Mouse (Mus musculus) CH12.LX (cell line): Measurements from ENCODE around the gene Srgap2. TPM values are rescaled to one million over a fixed set of nuclear protein-coding genes. Genes with fewer than 3 reads are reported as not detected.

ENCODE experiments used
- DNase-seq: peaks from one replicate; pipeline ENCODE4 v3.0.0-alpha.2; 2013; ENCODE audit errors: extremely low read depth
- H3K27ac ChIP-seq: 2 replicates; pipeline ENCODE4 v1.5.1; 2012; ENCODE audit warnings: low read depth, mild to moderate bottlenecking, control low read depth, moderate library complexity; ENCODE audit not compliant: insufficient read depth
- H3K27me3 ChIP-seq: replicated peaks from 2 replicates; pipeline ENCODE3; 2012; ENCODE audit warnings: inconsistent platforms
- H3K36me3 ChIP-seq, 2 experiments: replicated peaks in 1 of 2; 2 replicates each; pipeline versions ENCODE3 to v1.6.1; 2012; ENCODE audit warnings: inconsistent platforms in 1 of 2, low read length in 1 of 2, mild to moderate bottlenecking in 1 of 2, mixed read lengths in 1 of 2, moderate library complexity in 1 of 2; ENCODE audit not compliant: control insufficient read depth in 1 of 2, insufficient read depth in 1 of 2
- H3K4me1 ChIP-seq, 2 experiments: 2 replicates each; pipeline ENCODE4 v1.6.1; 2012; ENCODE audit warnings: inconsistent platforms in 1 of 2, moderate library complexity in 1 of 2; ENCODE audit not compliant: insufficient read depth in 2 of 2, control insufficient read depth in 1 of 2
- H3K4me2 ChIP-seq: 2 replicates; pipeline ENCODE4 v1.6.1; 2012; ENCODE audit warnings: low read depth, mild to moderate bottlenecking, control low read depth; ENCODE audit not compliant: poor library complexity, insufficient read depth, severe bottlenecking
- H3K4me3 ChIP-seq, 3 experiments: fragments of 150-350 bp in 1 of 3; sonication (generic) in 1 of 3; replicated peaks in 1 of 3; 2 replicates each; pipeline versions ENCODE3 to v1.5.1; 2011 to 2012; ENCODE audit warnings: low read depth in 2 of 3, low read length in 2 of 3, mild to moderate bottlenecking in 2 of 3, moderate library complexity in 2 of 3, control low read depth in 1 of 3, improper control_type of control experiment in 1 of 3, inconsistent platforms in 1 of 3, mixed read lengths in 1 of 3; ENCODE audit not compliant: poor library complexity in 1 of 3
- H3K79me2 ChIP-seq: replicated peaks from 2 replicates; pipeline ENCODE4 v1.6.1; 2012; ENCODE audit warnings: mild to moderate bottlenecking, moderate library complexity; ENCODE audit not compliant: control insufficient read depth, poor library complexity, insufficient read depth, severe bottlenecking; ENCODE audit errors: extremely low read depth
- H3K9ac ChIP-seq: 2 replicates; pipeline ENCODE4 v1.6.1; 2012; ENCODE audit warnings: low read depth, mild to moderate bottlenecking, control low read depth, moderate library complexity; ENCODE audit not compliant: insufficient read depth
- H3K9me3 ChIP-seq: replicated peaks from 2 replicates; pipeline ENCODE3; 2012; ENCODE audit warnings: low read length, inconsistent platforms, mixed read lengths
- CHD1 ChIP-seq: IDR thresholded peaks from 2 replicates; pipeline ENCODE4 v1.6.1; 2012; ENCODE audit warnings: low read depth, low read length, improper control_type of control experiment, inconsistent platforms
- CTCF ChIP-seq, 2 experiments: IDR thresholded peaks in 1 of 2; conservative IDR thresholded peaks in 1 of 2; 2 replicates each; pipeline ENCODE4 v1.5.1; 2011 to 2012; ENCODE audit warnings: low read depth in 2 of 2, low read length in 2 of 2, improper control_type of control experiment in 1 of 2, inconsistent platforms in 1 of 2, mild to moderate bottlenecking in 1 of 2, moderate library complexity in 1 of 2
- ELF1 ChIP-seq: IDR thresholded peaks from 2 replicates; pipeline ENCODE4 v1.6.1; 2014; ENCODE audit warnings: low read depth, mild to moderate bottlenecking, inconsistent platforms, low read length, improper control_type of control experiment
- ETS1 ChIP-seq: conservative IDR thresholded peaks from 2 replicates; pipeline ENCODE4 v1.6.1; 2012; ENCODE audit warnings: low read depth, mild to moderate bottlenecking, inconsistent platforms, low read length, improper control_type of control experiment, moderate library complexity
- GABPA ChIP-seq: IDR thresholded peaks from 2 replicates; pipeline ENCODE4 v1.6.1; 2012; ENCODE audit warnings: low read depth, low read length, improper control_type of control experiment, inconsistent platforms; ENCODE audit not compliant: insufficient replicate concordance
- IRF4 ChIP-seq: IDR thresholded peaks from 2 replicates; pipeline ENCODE4 v1.6.1; 2014; ENCODE audit warnings: low read depth, mild to moderate bottlenecking, inconsistent platforms, low read length, improper control_type of control experiment
- JUND ChIP-seq: conservative IDR thresholded peaks from 2 replicates; pipeline ENCODE4 v1.6.1; 2011; ENCODE audit warnings: low read depth, low read length, improper control_type of control experiment
- MAFK ChIP-seq: IDR thresholded peaks from 2 replicates; pipeline ENCODE4 v1.6.1; 2011; ENCODE audit warnings: low read length, improper control_type of control experiment; ENCODE audit not compliant: insufficient replicate concordance
- MAX ChIP-seq: IDR thresholded peaks from 2 replicates; pipeline ENCODE4 v1.6.1; 2011; ENCODE audit warnings: low read length, improper control_type of control experiment
- MEF2A ChIP-seq: IDR thresholded peaks from 2 replicates; pipeline ENCODE4 v1.6.1; 2014; ENCODE audit warnings: low read depth, mild to moderate bottlenecking, inconsistent platforms, low read length, improper control_type of control experiment, borderline replicate concordance
- MYC ChIP-seq: IDR thresholded peaks from 2 replicates; pipeline ENCODE4 v1.6.1; 2011; ENCODE audit warnings: low read depth, mild to moderate bottlenecking, improper control_type of control experiment, low read length
- NRF1 ChIP-seq: IDR thresholded peaks from 2 replicates; pipeline ENCODE4 v1.6.1; 2014; ENCODE audit warnings: low read depth, mild to moderate bottlenecking, inconsistent platforms, low read length, improper control_type of control experiment, moderate library complexity
- PAX5 ChIP-seq: IDR thresholded peaks from 2 replicates; pipeline ENCODE4 v1.6.1; 2012; ENCODE audit warnings: low read length, inconsistent platforms, mixed read lengths
- POLR2A ChIP-seq: IDR thresholded peaks from 2 replicates; pipeline ENCODE4 v1.6.1; 2011; ENCODE audit warnings: low read depth, mild to moderate bottlenecking, improper control_type of control experiment, low read length
- POLR2AphosphoS2 ChIP-seq: IDR thresholded peaks from 2 replicates; pipeline ENCODE4 v1.6.1; 2011; ENCODE audit warnings: low read depth, low read length, improper control_type of control experiment
- SMC3 ChIP-seq: IDR thresholded peaks from 2 replicates; pipeline ENCODE4 v1.6.1; 2011; ENCODE audit warnings: low read depth, low read length, improper control_type of control experiment
- TBP ChIP-seq: conservative IDR thresholded peaks from 2 replicates; pipeline ENCODE4 v1.6.1; 2011; ENCODE audit warnings: low read depth, low read length, improper control_type of control experiment
- TCF12 ChIP-seq: IDR thresholded peaks from 2 replicates; pipeline ENCODE4 v1.6.1; 2014; ENCODE audit warnings: low read depth, mild to moderate bottlenecking, inconsistent platforms, low read length, improper control_type of control experiment
- UBTF ChIP-seq: IDR thresholded peaks from 2 replicates; pipeline ENCODE4 v1.6.1; 2012; ENCODE audit warnings: low read depth, mild to moderate bottlenecking, inconsistent platforms, low read length, improper control_type of control experiment, moderate library complexity
- ZNF384 ChIP-seq: IDR thresholded peaks from 2 replicates; pipeline ENCODE4 v1.6.1; 2012; ENCODE audit warnings: low read depth, low read length, improper control_type of control experiment, inconsistent platforms
- dilution Hi-C: fragments of 300-500 bp; cut with MboI; formaldehyde crosslinking; loops from 2 replicates; pipeline ENCODE4 v1.14.3; 2020; ENCODE audit warnings: low sequenced_read_pairs; ENCODE audit not compliant: extremely low pct_unique_long_range_greater_than_20kb, extremely low pct_ligation_motif_present
- in situ Hi-C: fragments of 300-500 bp; cut with MboI; formaldehyde crosslinking; loops from 3 replicates; pipeline ENCODE4 v1.14.3; 2019; ENCODE audit warnings: low sequenced_read_pairs, low pct_ligation_motif_present, low pct_unique_long_range_greater_than_20kb, mixed read lengths
- polyA plus RNA-seq: library from polyadenylated mRNA; unstranded; fragments of >175 nt; gene quantifications from 2 replicates; pipeline ENCODE4 v1.2.1, GENCODE M21; 2012; ENCODE audit warnings: low read depth; ENCODE audit not compliant: insufficient read length
- total RNA-seq, 2 experiments: library from RNA; depleted of rRNA; stranded (reverse); fragments of 300-350 nt in 1 of 2; fragments of >200 nt in 1 of 2; gene quantifications; 2 replicates each; pipeline ENCODE4 v1.2.3; 2012 to 2014

The Srgap2 gene
- total and polyA plus RNA-seq, 3 experiments = 9.7 to 28.1 (median 26.8) TPM

DNA sequence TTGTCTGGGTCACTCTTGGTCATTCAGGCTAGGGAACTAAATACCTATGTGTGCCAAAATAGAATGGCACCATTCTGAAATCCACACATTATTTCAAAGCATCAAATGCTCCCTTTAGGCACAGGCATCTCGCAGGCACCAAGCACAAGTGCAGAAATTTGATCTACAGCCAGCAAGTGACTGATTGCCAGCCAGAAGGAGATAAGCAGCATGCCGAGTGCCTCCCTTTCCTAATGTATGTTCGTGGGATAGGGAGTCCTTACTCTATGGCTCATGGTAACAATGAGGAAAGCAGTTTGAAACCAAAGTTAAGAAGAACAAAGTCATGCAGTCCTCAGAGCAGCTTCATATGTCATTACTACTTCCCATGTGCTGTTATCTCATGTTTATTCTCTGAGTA lies 107.8 kb downstream of the Srgap2 start:
- no peak overlapping the region for H3K4me3 ChIP-seq
- dilution Hi-C loops = no loop called here
- TF ChIP-seq ELF1 (no peak), PAX5 (no peak), MYC (no peak), ZNF384 (no peak), NRF1 (no peak), ETS1 (no peak)

GRCm38 (mm10) chr1:131417821-131418660 lies 109.1 kb downstream of the Srgap2 start:
- Histone ChIP-seq H3K9ac (no peak overlapping the region), H3K27ac (no peak overlapping the region), H3K27me3 (no peaks in the 10 kb centered on the region), H3K4me1 (peaks cover 0 to 4% of the 10 kb centered on the region in 2 experiments; a peak in 1 of 4 replicates), H3K4me2 (no peak overlapping the region), H3K9me3 (no peaks in the 10 kb centered on the region), H3K36me3 (peaks cover 0 to 3% of the 10 kb centered on the region in 2 experiments), H3K79me2 (no peaks in the 10 kb centered on the region), H3K4me3 (no peak overlapping the region)
- no peak for TF ChIP-seq ZNF384
- TF ChIP-seq SMC3 = no peak
- TF ChIP-seq ELF1 = no peak
- TF ChIP-seq POLR2AphosphoS2 = no peak
- TF ChIP-seq GABPA = no peak
- TF ChIP-seq MAX = no peak
- no peak for TF ChIP-seq IRF4
- TF ChIP-seq CHD1 = no peak
- no peak for TF ChIP-seq MYC
- no peak for TF ChIP-seq UBTF
- TF ChIP-seq MAFK = no peak
- TF ChIP-seq CTCF (conservative IDR thresholded peaks at IDR 0.05 in 1 of 2, IDR thresholded peaks at IDR 0.05 in 1 of 2; ENCODE audit: low read depth in 2 of 2, low read length in 2 of 2) = no peak
- no peak for TF ChIP-seq MEF2A
- TF ChIP-seq POLR2A = no peak
- TF ChIP-seq TBP = no peak
- no peak for TF ChIP-seq JUND
- TF ChIP-seq NRF1 = no peak
- no peak for TF ChIP-seq TCF12
- in situ Hi-C loops = no loop called here
- dilution Hi-C loops = no loop called here
- DNase-seq = no peak

More for the DNA sequence above, 107.8 kb downstream of the Srgap2 start:
- Histone ChIP-seq H3K9me3 (no peaks in the 10 kb centered on the region), H3K27ac (no peak overlapping the region), H3K79me2 (no peaks in the 10 kb centered on the region), H3K27me3 (no peaks in the 10 kb centered on the region), H3K4me2 (no peak overlapping the region), H3K36me3 (peaks cover 0 to 6% of the 10 kb centered on the region in 2 experiments), H3K9ac (no peak overlapping the region), H3K4me1 (peaks cover 0 to 4% of the 10 kb centered on the region in 2 experiments; a peak in 1 of 4 replicates)
- DNase-seq = no peak
- in situ Hi-C loops = no loop called here
